Mouse (Mus musculus) kidney, embryonic 14.5 days (tissue): ENCODE results near the gene Mblac1. TPM values are rescaled to one million over a fixed set of nuclear protein-coding genes. Genes with fewer than 3 reads are reported as not detected.
"Not testable (repeated sequence)": the region's sequence is repeated elsewhere in the genome, so short reads cannot be mapped to it uniquely, and the experiment has no call there.

Experiments
- ATAC-seq: fragments of 200-750 bp; cut with Nextera tagmentation; 2 replicates; pipeline ENCODE4 v1.8.0; 2017; ENCODE audit warnings: moderate number of reproducible peaks, mild to moderate bottlenecking, moderate TSS enrichment, moderate library complexity; ENCODE audit not compliant: low FRiP score, low TSS enrichment
- H3K27ac ChIP-seq: fragments of 300-500 bp; sonication (generic); 2 replicates; pipeline ENCODE4 v1.5.1; 2014; ENCODE audit warnings: low read depth, mild to moderate bottlenecking, low read length, moderate library complexity, mixed read lengths
- H3K27me3 ChIP-seq: fragments of 300-500 bp; sonication (generic); 2 replicates; pipeline ENCODE4 v1.6.1; 2014; ENCODE audit warnings: mild to moderate bottlenecking, low read length; ENCODE audit not compliant: control insufficient read depth, insufficient read depth
- H3K36me3 ChIP-seq: fragments of 300-500 bp; sonication (generic); 2 replicates; pipeline ENCODE4 v1.6.1; 2014; ENCODE audit warnings: low read length, mixed read lengths; ENCODE audit not compliant: control insufficient read depth, insufficient read depth
- H3K4me1 ChIP-seq: fragments of 300-500 bp; sonication (generic); 2 replicates; pipeline ENCODE4 v1.6.1; 2014; ENCODE audit warnings: low read length, mixed read lengths; ENCODE audit not compliant: control insufficient read depth, insufficient read depth
- H3K4me2 ChIP-seq: fragments of 300-500 bp; sonication (generic); replicated peaks from 2 replicates; pipeline ENCODE4 v1.6.1; 2014; ENCODE audit warnings: low read depth, mild to moderate bottlenecking, low read length
- H3K4me3 ChIP-seq: fragments of 300-500 bp; sonication (generic); 2 replicates; pipeline ENCODE4 v1.5.1; 2014; ENCODE audit warnings: mild to moderate bottlenecking, low read length
- H3K9ac ChIP-seq: fragments of 300-500 bp; sonication (generic); 2 replicates; pipeline ENCODE4 v1.6.1; 2014; ENCODE audit warnings: low read depth, mild to moderate bottlenecking, low read length, moderate library complexity
- H3K9me3 ChIP-seq: fragments of 300-500 bp; sonication (generic); 2 replicates; pipeline ENCODE4 v1.6.1; 2016; ENCODE audit warnings: low read length; ENCODE audit not compliant: control insufficient read depth
- WGBS: fragments of 180-500 bp; shearing (Covaris S2); extraction: QIAGEN DNeasy Blood & Tissue Kit; methylation state at CpG from one replicate; pipeline ENCODE4 v1.1.7; 2014; 5-methylcytosine and 5-hydroxymethylcytosine counted together
- polyA plus RNA-seq: library from polyadenylated mRNA; unstranded; fragments of >200 nt; fragmentation: Nextera tagmentation; extraction: Ambion mirVana; gene quantifications from 2 replicates; pipeline ENCODE4 v1.2.1, GENCODE M21; 2014

Gene Mblac1
- polyA plus RNA-seq, 1 experiment from 2014 or later: 9.7 TPM

- H3K9me3 ChIP-seq: peaks cover 6% of the 10 kb centered on the region; the same call in 1 of the 2 replicates
- whole genome bisulfite sequencing: 83% methylated on average over 3 of the region's 3 CpGs
- no peak for ATAC-seq
- no peaks in the 10 kb centered on the region for H3K27me3 ChIP-seq
- H3K9ac ChIP-seq: no peak overlapping the region
- H3K27ac ChIP-seq: no peak overlapping the region
- H3K4me3 ChIP-seq: no peak overlapping the region
- no peaks in the 10 kb centered on the region for H3K36me3 ChIP-seq
- H3K4me2 ChIP-seq: no peak overlapping the region
- H3K4me1 ChIP-seq: no peaks in the 10 kb centered on the region
Measured at GRCm38 (mm10) chr5:138202086-138202485, 8.0 kb downstream of the Mblac1 start.

- H3K9ac ChIP-seq: no peak overlapping the region
- ATAC-seq: no peak
- no peaks in the 10 kb centered on the region for H3K27me3 ChIP-seq
- H3K9me3 ChIP-seq: peaks cover 6% of the 10 kb centered on the region; the same call in 1 of the 2 replicates
- no peak overlapping the region for H3K27ac ChIP-seq
- WGBS: 91% methylated on average over 1 of the region's 1 CpGs
- no peak overlapping the region for H3K4me2 ChIP-seq
- H3K4me3 ChIP-seq: no peak overlapping the region
- H3K36me3 ChIP-seq: no peaks in the 10 kb centered on the region
- H3K4me1 ChIP-seq: no peaks in the 10 kb centered on the region
Measured at GRCm38 (mm10) chr5:138207253-138207652, 13.1 kb downstream of the Mblac1 start.

GRCm38 (mm10) chr5:138207873-138208272, 13.8 kb downstream of the Mblac1 start:
- ATAC-seq: no peak
- Histone ChIP-seq H3K4me2 (no peak overlapping the region), H3K36me3 (no peaks in the 10 kb centered on the region), H3K9ac (no peak overlapping the region), H3K4me1 (no peaks in the 10 kb centered on the region), H3K4me3 (no peak overlapping the region), H3K27me3 (no peaks in the 10 kb centered on the region), H3K27ac (no peak overlapping the region), H3K9me3 (peaks cover 6% of the 10 kb centered on the region; the same call in 1 of the 2 replicates)
- WGBS: 89% methylated on average over 4 of the region's 4 CpGs

- not testable (repeated sequence) for ATAC-seq, H3K36me3 ChIP-seq, H3K4me3 ChIP-seq, H3K4me2 ChIP-seq, H3K27ac ChIP-seq, H3K9ac ChIP-seq, H3K27me3 ChIP-seq, H3K4me1 ChIP-seq
- 95% methylated on average over 13 of the region's 13 CpGs for WGBS
- H3K9me3 ChIP-seq: peaks cover 17% of the 10 kb centered on the region; the same call in 1 of the 2 replicates
Measured at GRCm38 (mm10) chr5:138216632-138217031, 22.5 kb downstream of the Mblac1 start.

GRCm38 (mm10) chr5:138219864-138220263, 25.8 kb downstream of the Mblac1 start:
- Histone ChIP-seq H3K36me3 (no peaks in the 10 kb centered on the region), H3K4me3 (no peak overlapping the region), H3K27me3 (no peaks in the 10 kb centered on the region), H3K9ac (no peak overlapping the region), H3K4me2 (no peak overlapping the region), H3K27ac (peak overlapping the region; percentile 77; the same call in 1 of the 2 replicates), H3K9me3 (peaks cover 13% of the 10 kb centered on the region; the same call in 1 of the 2 replicates), H3K4me1 (no peaks in the 10 kb centered on the region)
- WGBS: 21% methylated on average over 2 of the region's 2 CpGs
- peak; percentile 66; the same call in 1 of the 2 replicates for ATAC-seq

GRCm38 (mm10) chr5:138222111-138222510, 28.0 kb downstream of the Mblac1 start:
- Histone ChIP-seq H3K36me3 (no peaks in the 10 kb centered on the region), H3K9ac (no peak overlapping the region), H3K4me2 (no peak overlapping the region), H3K27me3 (no peaks in the 10 kb centered on the region), H3K4me3 (no peak overlapping the region), H3K4me1 (no peaks in the 10 kb centered on the region), H3K9me3 (peaks cover 2% of the 10 kb centered on the region; the same call in 1 of the 2 replicates), H3K27ac (no peak overlapping the region)
- ATAC-seq: 0 out of 2 replicates have a peak, but pooled peaks have one; percentile 52
- 26% methylated on average over 4 of the region's 4 CpGs for WGBS

GRCm38 (mm10) chr5:138223287-138223686, 29.2 kb downstream of the Mblac1 start:
- H3K4me2 ChIP-seq: no peak overlapping the region
- H3K4me3 ChIP-seq: no peak overlapping the region
- no peak overlapping the region for H3K9ac ChIP-seq
- 56% methylated on average over 3 of the region's 3 CpGs for WGBS
- no peaks in the 10 kb centered on the region for H3K36me3 ChIP-seq
- H3K4me1 ChIP-seq: no peaks in the 10 kb centered on the region
- H3K27me3 ChIP-seq: no peaks in the 10 kb centered on the region
- no peak for ATAC-seq
- no peak overlapping the region for H3K27ac ChIP-seq
- H3K9me3 ChIP-seq: no peaks in the 10 kb centered on the region

- 51% methylated on average over 2 of the region's 2 CpGs for WGBS
- H3K4me1 ChIP-seq: no peaks in the 10 kb centered on the region
Measured at GRCm38 (mm10) chr5:138225700-138226099, 31.6 kb downstream of the Mblac1 start, which contains the start of gene Nxpe5. Gene Nxpe5, plus strand, starts transcription at chr5:138225898.

GRCm38 (mm10) chr5:138226491-138226890, 32.4 kb downstream of the Mblac1 start:
- Histone ChIP-seq H3K27ac (no peak overlapping the region), H3K9me3 (no peaks in the 10 kb centered on the region), H3K4me1 (no peaks in the 10 kb centered on the region), H3K9ac (no peak overlapping the region), H3K4me3 (no peak overlapping the region), H3K27me3 (no peaks in the 10 kb centered on the region), H3K4me2 (no peak overlapping the region), H3K36me3 (no peaks in the 10 kb centered on the region)
- WGBS: 73% methylated on average over 4 of the region's 4 CpGs
- no peak for ATAC-seq

More at GRCm38 (mm10) chr5:138225700-138226099, 31.6 kb downstream of the Mblac1 start, which contains the start of gene Nxpe5:
- H3K4me3 ChIP-seq: no peak within 1 kb of the TSS
- no peak for ATAC-seq
- no peak within 1 kb of the TSS for H3K4me2 ChIP-seq
- H3K9ac ChIP-seq: no peak within 1 kb of the TSS
- H3K9me3 ChIP-seq: no peaks in the 10 kb centered on the region
- H3K27ac ChIP-seq: no peak within 1 kb of the TSS
- no peaks in the 10 kb centered on the region for H3K27me3 ChIP-seq
- H3K36me3 ChIP-seq: no peaks in the 10 kb centered on the region
